Mouse (Mus musculus) neural tube, embryonic 13.5 days (tissue): ENCODE measurements around the gene Pacsin1. TPM values are rescaled to one million over a fixed set of nuclear protein-coding genes. Genes with fewer than 3 reads are reported as not detected.

Experiments used
- ATAC-seq: fragments of 200-750 bp; cut with Nextera tagmentation; 2 replicates; pipeline ENCODE4 v1.8.0; 2017; ENCODE audit warnings: low read depth, mild to moderate bottlenecking, moderate TSS enrichment, moderate library complexity
- H3K27ac ChIP-seq: fragments of 300-500 bp; sonication (generic); replicated peaks from 2 replicates; pipeline ENCODE4 v1.5.1; 2015; ENCODE audit warnings: moderate library complexity, mild to moderate bottlenecking, inconsistent platforms
- H3K27me3 ChIP-seq: fragments of 300-500 bp; sonication (generic); 2 replicates; pipeline ENCODE4 v1.6.1; 2015; ENCODE audit warnings: mild to moderate bottlenecking, inconsistent platforms
- H3K36me3 ChIP-seq: fragments of 300-500 bp; sonication (generic); 2 replicates; pipeline ENCODE4 v1.6.1; 2015; ENCODE audit warnings: mild to moderate bottlenecking, inconsistent platforms
- H3K4me1 ChIP-seq: fragments of 300-500 bp; sonication (generic); replicated peaks from 2 replicates; pipeline ENCODE4 v1.6.1; 2015; ENCODE audit warnings: inconsistent platforms
- H3K4me2 ChIP-seq: fragments of 300-500 bp; sonication (generic); 2 replicates; pipeline ENCODE4 v1.6.1; 2015; ENCODE audit warnings: inconsistent platforms, mild to moderate bottlenecking, moderate library complexity
- H3K4me3 ChIP-seq: fragments of 300-500 bp; sonication (generic); 2 replicates; pipeline ENCODE4 v1.5.1; 2015; ENCODE audit warnings: mild to moderate bottlenecking, inconsistent platforms
- H3K9ac ChIP-seq: fragments of 300-500 bp; sonication (generic); 2 replicates; pipeline ENCODE4 v1.6.1; 2015; ENCODE audit warnings: moderate library complexity, mild to moderate bottlenecking, inconsistent platforms
- H3K9me3 ChIP-seq: fragments of 300-500 bp; sonication (generic); 2 replicates; pipeline ENCODE4 v1.6.1; 2016; ENCODE audit warnings: inconsistent platforms
- WGBS: fragments of 180-500 bp; shearing (Covaris S2); methylation state at CpG from one replicate; pipeline ENCODE4 v1.1.7; 2015; 5-methylcytosine and 5-hydroxymethylcytosine counted together
- polyA plus RNA-seq: library from polyadenylated mRNA; unstranded; fragments of >200 nt; fragmentation: Nextera tagmentation; extraction: Ambion mirVana; gene quantifications from 2 replicates; pipeline ENCODE4 v1.2.1, GENCODE M21; 2015

The Pacsin1 gene
- polyA plus RNA-seq, 1 experiment from 2014 or later, result 29.6 TPM

GRCm38 (mm10) chr17:27690993-27691693 is 35.8 kb downstream of the Pacsin1 start:
- H3K9ac ChIP-seq, result no peak overlapping the region
- no peak for ATAC-seq
- no peak overlapping the region for H3K4me3 ChIP-seq
- H3K4me1 ChIP-seq, result peaks cover 14% of the 10 kb centered on the region
- H3K27me3 ChIP-seq, result peaks cover 7% of the 10 kb centered on the region; the same call in 1 of the 2 replicates
- H3K36me3 ChIP-seq, result no peaks in the 10 kb centered on the region
- H3K4me2 ChIP-seq, result no peak overlapping the region
- no peak overlapping the region for H3K27ac ChIP-seq
- no peaks in the 10 kb centered on the region for H3K9me3 ChIP-seq
- 65% methylated on average over 13 of the region's 14 CpGs for WGBS

- peaks cover 8% of the 10 kb centered on the region for H3K27me3 ChIP-seq
- ATAC-seq, result no peak
- H3K9ac ChIP-seq, result no peak overlapping the region
- no peaks in the 10 kb centered on the region for H3K9me3 ChIP-seq
- 89% methylated on average over 17 of the region's 17 CpGs for WGBS
- H3K27ac ChIP-seq, result no peak overlapping the region
- no peak overlapping the region for H3K4me2 ChIP-seq
- H3K4me1 ChIP-seq, result peaks cover 17% of the 10 kb centered on the region
- peaks cover 3% of the 10 kb centered on the region; the same call in 1 of the 2 replicates for H3K36me3 ChIP-seq
- no peak overlapping the region for H3K4me3 ChIP-seq
These were observed 44.4 kb downstream of the Pacsin1 start for GRCm38 (mm10) chr17:27699641-27700244.

- Histone ChIP-seq H3K36me3 (peaks cover 6% of the 10 kb centered on the region; the same call in 1 of the 2 replicates), H3K4me2 (no peak overlapping the region), H3K27me3 (peaks cover 15% of the 10 kb centered on the region), H3K9ac (0 out of 2 replicates have a peak overlapping the region, but pooled peaks have one; percentile 17), H3K9me3 (no peaks in the 10 kb centered on the region), H3K4me1 (peaks cover 17% of the 10 kb centered on the region), H3K27ac (no peak overlapping the region), H3K4me3 (no peak overlapping the region)
- 0 out of 2 replicates have a peak, but pooled peaks have one; percentile 10 for ATAC-seq
- WGBS, result 69% methylated on average over 2 of the region's 2 CpGs
These were observed 45.5 kb downstream of the Pacsin1 start for GRCm38 (mm10) chr17:27700812-27701211.

- Histone ChIP-seq H3K27me3 (peaks cover 24% of the 10 kb centered on the region), H3K36me3 (peaks cover 6% of the 10 kb centered on the region; the same call in 1 of the 2 replicates), H3K9ac (no peak overlapping the region), H3K4me2 (no peak overlapping the region), H3K4me3 (no peak overlapping the region), H3K9me3 (no peaks in the 10 kb centered on the region), H3K27ac (peak overlapping the region; percentile 6; the same call in 1 of the 2 replicates), H3K4me1 (peaks cover 17% of the 10 kb centered on the region)
- WGBS, result 60% methylated on average over 6 of the region's 6 CpGs
- no peak for ATAC-seq
These were observed 46.5 kb downstream of the Pacsin1 start for GRCm38 (mm10) chr17:27701856-27702255.

- Histone ChIP-seq H3K4me3 (peak overlapping the region; percentile 20), H3K4me2 (peak overlapping the region; percentile 51), H3K9ac (peak overlapping the region; percentile 49; the same call in 1 of the 2 replicates), H3K27ac (no peak overlapping the region), H3K27me3 (peaks cover 30% of the 10 kb centered on the region), H3K4me1 (peaks cover 17% of the 10 kb centered on the region), H3K36me3 (peaks cover 6% of the 10 kb centered on the region; the same call in 1 of the 2 replicates), H3K9me3 (no peaks in the 10 kb centered on the region)
- ATAC-seq, result no peak
- 1% methylated on average over 34 of the region's 34 CpGs for WGBS
These were observed 47.2 kb downstream of the Pacsin1 start for GRCm38 (mm10) chr17:27702518-27702917.

- H3K4me1 ChIP-seq, result peaks cover 28% of the 10 kb centered on the region
- H3K27me3 ChIP-seq, result peaks cover 33% of the 10 kb centered on the region
- H3K36me3 ChIP-seq, result peaks cover 6% of the 10 kb centered on the region; the same call in 1 of the 2 replicates
- no peak overlapping the region for H3K27ac ChIP-seq
- H3K4me3 ChIP-seq, result no peak overlapping the region
- 65% methylated on average over 5 of the region's 5 CpGs for WGBS
- H3K4me2 ChIP-seq, result no peak overlapping the region
- no peak overlapping the region for H3K9ac ChIP-seq
- no peak for ATAC-seq
- no peaks in the 10 kb centered on the region for H3K9me3 ChIP-seq
These were observed 48.8 kb downstream of the Pacsin1 start for GRCm38 (mm10) chr17:27703961-27704621.

- no peak overlapping the region for H3K4me3 ChIP-seq
- peaks cover 6% of the 10 kb centered on the region; the same call in 1 of the 2 replicates for H3K36me3 ChIP-seq
- H3K27ac ChIP-seq, result no peak overlapping the region
- ATAC-seq, result no peak
- peaks cover 28% of the 10 kb centered on the region for H3K4me1 ChIP-seq
- WGBS, result 35% methylated on average over 10 of the region's 10 CpGs
- no peak overlapping the region for H3K9ac ChIP-seq
- peaks cover 33% of the 10 kb centered on the region for H3K27me3 ChIP-seq
- no peaks in the 10 kb centered on the region for H3K9me3 ChIP-seq
- H3K4me2 ChIP-seq, result no peak overlapping the region
These were observed 50.4 kb downstream of the Pacsin1 start for GRCm38 (mm10) chr17:27705661-27706060.

- WGBS, result 2% methylated on average over 24 of the region's 25 CpGs
- peaks cover 11% of the 10 kb centered on the region for H3K4me1 ChIP-seq
- peak; percentile 84 for ATAC-seq
- no peaks in the 10 kb centered on the region for H3K9me3 ChIP-seq
- peak overlapping the region; percentile 24 for H3K4me3 ChIP-seq
- H3K9ac ChIP-seq, result no peak overlapping the region
- H3K4me2 ChIP-seq, result peak overlapping the region; percentile 50
- peaks cover 6% of the 10 kb centered on the region; the same call in 1 of the 2 replicates for H3K36me3 ChIP-seq
- H3K27ac ChIP-seq, result peak overlapping the region; percentile 28; the same call in 1 of the 2 replicates
- H3K27me3 ChIP-seq, result peaks cover 33% of the 10 kb centered on the region
These were observed 52.8 kb downstream of the Pacsin1 start for GRCm38 (mm10) chr17:27707954-27708661.

GRCm38 (mm10) chr17:27709650-27710049 is 54.3 kb downstream of the Pacsin1 start:
- Histone ChIP-seq H3K9ac (no peak overlapping the region), H3K4me1 (peaks cover 11% of the 10 kb centered on the region), H3K27ac (no peak overlapping the region), H3K36me3 (peaks cover 5% of the 10 kb centered on the region; the same call in 1 of the 2 replicates), H3K9me3 (no peaks in the 10 kb centered on the region), H3K27me3 (peaks cover 29% of the 10 kb centered on the region), H3K4me2 (no peak overlapping the region), H3K4me3 (no peak overlapping the region)
- ATAC-seq, result no peak
- 77% methylated on average over 5 of the region's 5 CpGs for WGBS

GRCm38 (mm10) chr17:27712832-27713231 is 57.5 kb downstream of the Pacsin1 start:
- Histone ChIP-seq H3K9ac (no peak overlapping the region), H3K4me3 (no peak overlapping the region), H3K9me3 (no peaks in the 10 kb centered on the region), H3K4me2 (no peak overlapping the region), H3K27ac (0 out of 2 replicates have a peak overlapping the region, but pooled peaks have one; percentile 38), H3K4me1 (peaks cover 19% of the 10 kb centered on the region), H3K36me3 (no peaks in the 10 kb centered on the region), H3K27me3 (peaks cover 16% of the 10 kb centered on the region; the same call in 1 of the 2 replicates)
- 63% methylated on average over 1 of the region's 1 CpGs for WGBS
- ATAC-seq, result no peak

GRCm38 (mm10) chr17:27716804-27717203 is 61.5 kb downstream of the Pacsin1 start:
- Histone ChIP-seq H3K4me1 (peaks cover 14% of the 10 kb centered on the region), H3K36me3 (no peaks in the 10 kb centered on the region), H3K9me3 (no peaks in the 10 kb centered on the region), H3K4me2 (peak overlapping the region; percentile 48), H3K4me3 (peak overlapping the region; percentile 8; the same call in 1 of the 2 replicates), H3K27me3 (peaks cover 18% of the 10 kb centered on the region; the same call in 1 of the 2 replicates), H3K9ac (peak overlapping the region; percentile 31; the same call in 1 of the 2 replicates), H3K27ac (no peak overlapping the region)
- ATAC-seq, result no peak
- WGBS, result 6% methylated on average over 16 of the region's 16 CpGs
